Mouse (Mus musculus) inflammation-experienced regulatory T-cells, adult 16 weeks (primary cell): ENCODE results near the gene Ar. TPM values are rescaled to one million over a fixed set of nuclear protein-coding genes. Genes with fewer than 3 reads are reported as not detected.

Source experiments
- polyA plus RNA-seq: library from polyadenylated mRNA; unstranded; fragments of 100-300 nt; shearing (Covaris generic); gene quantifications from one replicate; pipeline ENCODE4 v1.2.1, GENCODE M21; 2017

Ar gene
- polyA plus RNA-seq, result 1.2 TPM

GRCm38 (mm10) chrX:98148531-98149342 lies at the start of gene Ar:
Gene Ar (plus strand): TSS chrX:98148769.

